Comparison of ENCODE assay signal across 16 mouse cellular contexts in genomic region chr13:19767202-19767601, GRCm38 (mm10). TPM values are rescaled to one million over a fixed set of nuclear protein-coding genes. Genes with fewer than 3 reads are reported as not detected.
"Had no signal": no experiment of that assay in that cellular context is flagged by ENCODE, and none has a peak within 500 bp of the region (broad histone marks: within the 10 kb centered on the region; RNA-seq: fewer than 3 reads in every experiment).

No protein-coding gene starts in this region.

- ATAC-seq: intestine, embryonic 15.5 days; midbrain, embryonic 15.5 days had no signal

- H3K4me1 ChIP-seq: intestine, embryonic 15.5 days; limb, embryonic 10.5 days; liver, embryonic 15.5 days; megakaryocyte, embryonic 14.5 days; midbrain, embryonic 15.5 days had no signal

- H3K9me3 ChIP-seq: intestine, embryonic 15.5 days; limb, embryonic 10.5 days; liver, embryonic 15.5 days; megakaryocyte, embryonic 14.5 days; midbrain, embryonic 15.5 days had no signal

- H3K9ac ChIP-seq: intestine, embryonic 15.5 days; liver, embryonic 15.5 days; lung, embryonic 14.5 days; midbrain, embryonic 15.5 days had no signal

- H3K36me3 ChIP-seq: intestine, embryonic 15.5 days; limb, embryonic 10.5 days; liver, embryonic 15.5 days; midbrain, embryonic 15.5 days had no signal

- H3K4me2 ChIP-seq: intestine, embryonic 15.5 days; liver, embryonic 11.5 days; liver, embryonic 15.5 days; lung, embryonic 14.5 days; midbrain, embryonic 11.5 days; midbrain, embryonic 15.5 days had no signal

- DNase-seq: kidney, adult 18-20 months; kidney, postnatal 10 days; lung, embryonic 14.5 days; lung, postnatal 14 days; right cerebral cortex, adult 18-20 months; thymus, adult 18-20 months; thymus, postnatal 14 days had no signal

- H3K27me3 ChIP-seq: intestine, embryonic 15.5 days; liver, embryonic 15.5 days; megakaryocyte, embryonic 14.5 days; midbrain, embryonic 15.5 days had no signal

- H3K4me3 ChIP-seq: intestine, embryonic 15.5 days; limb, embryonic 10.5 days; liver, embryonic 15.5 days; megakaryocyte, embryonic 14.5 days; midbrain, embryonic 15.5 days had no signal

- H3K27ac ChIP-seq: intestine, embryonic 15.5 days; limb, embryonic 10.5 days; liver, embryonic 15.5 days; midbrain, embryonic 15.5 days had no signal

RNA-seq across cellular contexts. Expression of gene Gpr141, which starts 56.9 kb away (rescaled TPM):
- total RNA-seq: left cerebral cortex, postnatal 14 days had no signal
- polyA plus RNA-seq: limb, embryonic 10.5 days; neural tube, embryonic 14.5 days had no signal
